Comparison of ENCODE assay signal across 9 mouse cellular contexts in genomic region chr19:29361468-29362130, GRCm38 (mm10). TPM values are rescaled to one million over a fixed set of nuclear protein-coding genes. Genes with fewer than 3 reads are reported as not detected.
A peak's percentile ranks its signal among the peaks of the same experiment; 100 is the strongest.
DNase-seq lines count a peak whose midpoint lies in the region; ATAC-seq lines count a peak whose summit lies in the region.
"Had no signal": no experiment of that assay in that cellular context is flagged by ENCODE, and none has a peak within 500 bp of the region (broad histone marks: within the 10 kb centered on the region; RNA-seq: fewer than 3 reads in every experiment).

No protein-coding gene starts in this region.

- no peaks in the 10 kb centered on the region for H3K27me3 ChIP-seq in heart, embryonic 13.5 days (replicated peaks)
- H3K27me3 ChIP-seq in liver, embryonic 13.5 days = no peaks in the 10 kb centered on the region
- H3K27me3 ChIP-seq in stomach, embryonic 16.5 days (ENCODE audit: control insufficient read depth, insufficient read depth, low read length) = no peaks in the 10 kb centered on the region

- H3K4me2 ChIP-seq in heart, embryonic 13.5 days = peak overlapping the region; percentile 72
- peak overlapping the region; percentile 89 for H3K4me2 ChIP-seq in liver, embryonic 13.5 days
- peak overlapping the region; percentile 83 for H3K4me2 ChIP-seq in stomach, embryonic 16.5 days (ENCODE audit: low read depth, low read length)

- peak overlapping the region; percentile 83 for H3K9ac ChIP-seq in heart, embryonic 13.5 days
- H3K9ac ChIP-seq in liver, embryonic 13.5 days = peak overlapping the region; percentile 82
- peak overlapping the region; percentile 83 for H3K9ac ChIP-seq in stomach, embryonic 16.5 days (ENCODE audit: low read length)

- peak overlapping the region; percentile 60 for H3K4me3 ChIP-seq in heart, embryonic 13.5 days
- H3K4me3 ChIP-seq in liver, embryonic 13.5 days (replicated peaks) = peak overlapping the region; percentile 74
- peak overlapping the region; percentile 78 for H3K4me3 ChIP-seq in stomach, embryonic 16.5 days (replicated peaks; ENCODE audit: low read length)

- peaks cover 18% of the 10 kb centered on the region for H3K4me1 ChIP-seq in heart, embryonic 13.5 days
- H3K4me1 ChIP-seq in liver, embryonic 13.5 days (replicated peaks) = peaks cover 39% of the 10 kb centered on the region
- H3K4me1 ChIP-seq in stomach, embryonic 16.5 days (ENCODE audit: control insufficient read depth, insufficient read depth, low read length) = peaks cover 15% of the 10 kb centered on the region

- H3K36me3 ChIP-seq in heart, embryonic 13.5 days = peaks cover 13% of the 10 kb centered on the region
- 0 out of 2 replicates have a peak, but pooled peaks cover 8% of the 10 kb centered on the region for H3K36me3 ChIP-seq in liver, embryonic 13.5 days
- no peaks in the 10 kb centered on the region for H3K36me3 ChIP-seq in stomach, embryonic 16.5 days (ENCODE audit: control insufficient read depth, insufficient read depth, low read length)

- no peaks in the 10 kb centered on the region for H3K9me3 ChIP-seq in heart, embryonic 13.5 days
- H3K9me3 ChIP-seq in liver, embryonic 13.5 days (replicated peaks) = no peaks in the 10 kb centered on the region
- no peaks in the 10 kb centered on the region for H3K9me3 ChIP-seq in stomach, embryonic 16.5 days (replicated peaks; ENCODE audit: control insufficient read depth, low read length)

- WGBS in heart, embryonic 13.5 days = 2% methylated on average over 33 of the region's 33 CpGs
- WGBS in liver, embryonic 13.5 days (ENCODE audit: insufficient replicate concordance) = 2% methylated on average over 33 of the region's 33 CpGs
- WGBS in stomach, embryonic 16.5 days = 3% methylated on average over 33 of the region's 33 CpGs

- DNase-seq in CD4-positive helper T cell, adult 2 months (ENCODE audit: low read depth, low spot score) = peak; percentile 93
- peak; percentile 86 for DNase-seq in brain, embryonic 18.5 days (ENCODE audit: low read depth, low spot score)
- peak; percentile 94 for DNase-seq in kidney, postnatal 14 days
- DNase-seq in liver, embryonic 13.5 days = peak; percentile 89
- peak; percentile 79 for DNase-seq in neural tube, embryonic 10.5 days (ENCODE audit: extremely low spot score, low spot score)

- peak; percentile 100 for ATAC-seq in erythroid progenitor cell, adult 5-6 weeks (replicated peaks; ENCODE audit: low FRiP score, poor library complexity, severe bottlenecking)
- peak; percentile 97 for ATAC-seq in heart, embryonic 13.5 days (ENCODE audit: extremely low read depth, insufficient number of reproducible peaks, low FRiP score, low TSS enrichment)
- ATAC-seq in liver, embryonic 13.5 days (ENCODE audit: low read depth) = peak; percentile 100
- ATAC-seq in stomach, embryonic 16.5 days (ENCODE audit: insufficient read depth, low FRiP score) = peak; percentile 99

- no peak overlapping the region for H3K27ac ChIP-seq in heart, embryonic 13.5 days (replicated peaks)
- peak overlapping the region; percentile 71; the same call in 1 of the 2 replicates for H3K27ac ChIP-seq in liver, embryonic 13.5 days
- peak overlapping the region; percentile 16; the same call in 1 of the 2 replicates for H3K27ac ChIP-seq in stomach, embryonic 16.5 days (ENCODE audit: low read length)

RNA-seq across cellular contexts. Expression of gene Plgrkt, which starts 5.6 kb away (rescaled TPM):
- total RNA-seq in erythroid progenitor cell, adult 5-6 weeks (2015; ENCODE audit: low replicate concordance) = 41.4 and 41.9 TPM in 2 replicates
- 6.6 and 15.0 TPM in 2 replicates for total RNA-seq in erythroid progenitor cell, adult 5-6 weeks (2017; ENCODE audit: low replicate concordance)
- polyA plus RNA-seq in heart, embryonic 13.5 days (2015; fragmentation: Nextera tagmentation; extraction: Ambion mirVana) = 41.2 and 46.5 TPM in 2 replicates
- polyA plus RNA-seq in liver, embryonic 13.5 days (2015; fragmentation: Nextera tagmentation; extraction: Ambion mirVana) = 32.8 and 38.5 TPM in 2 replicates
- 91.4 and 95.4 TPM in 2 replicates for polyA plus RNA-seq in stomach, embryonic 16.5 days (2015; fragmentation: Nextera tagmentation; extraction: Ambion mirVana)

RNA-seq across cellular contexts. Expression of gene Cd274, which starts 5.7 kb away (rescaled TPM):
- 2.9 and 3.8 TPM in 2 replicates for total RNA-seq in erythroid progenitor cell, adult 5-6 weeks (2015; ENCODE audit: low replicate concordance)
- 1.4 and 1.7 TPM in 2 replicates for total RNA-seq in erythroid progenitor cell, adult 5-6 weeks (2017; ENCODE audit: low replicate concordance)
- 0.18 and 0.28 TPM in 2 replicates for polyA plus RNA-seq in heart, embryonic 13.5 days (2015; fragmentation: Nextera tagmentation; extraction: Ambion mirVana)
- 0.16 and 0.31 TPM in 2 replicates for polyA plus RNA-seq in liver, embryonic 13.5 days (2015; fragmentation: Nextera tagmentation; extraction: Ambion mirVana)
- 0.28 and 0.45 TPM in 2 replicates for polyA plus RNA-seq in stomach, embryonic 16.5 days (2015; fragmentation: Nextera tagmentation; extraction: Ambion mirVana)

RNA-seq across cellular contexts. Expression of gene Rln1, which starts 27.1 kb away (rescaled TPM):
- total RNA-seq in erythroid progenitor cell, adult 5-6 weeks (2015; ENCODE audit: low replicate concordance) = not detected in 2 replicates
- not detected in 2 replicates for total RNA-seq in erythroid progenitor cell, adult 5-6 weeks (2017; ENCODE audit: low replicate concordance)
- 0.33 TPM in 1 of 2 replicates, not detected in the other for polyA plus RNA-seq in heart, embryonic 13.5 days (2015; fragmentation: Nextera tagmentation; extraction: Ambion mirVana)
- 0.15 TPM in 1 of 2 replicates, not detected in the other for polyA plus RNA-seq in liver, embryonic 13.5 days (2015; fragmentation: Nextera tagmentation; extraction: Ambion mirVana)
- polyA plus RNA-seq in stomach, embryonic 16.5 days (2015; fragmentation: Nextera tagmentation; extraction: Ambion mirVana) = 0.44 TPM in 1 of 2 replicates, not detected in the other
- polyA plus RNA-seq: gonadal fat pad, adult 2 months had no signal

RNA-seq across cellular contexts. Expression of gene Insl6, which starts 36.4 kb away (rescaled TPM):
- total RNA-seq in erythroid progenitor cell, adult 5-6 weeks (2015; ENCODE audit: low replicate concordance) = 3.4 TPM in 1 of 2 replicates, not detected in the other
- total RNA-seq in erythroid progenitor cell, adult 5-6 weeks (2017; ENCODE audit: low replicate concordance) = 6.9 TPM in 1 of 2 replicates, not detected in the other
- polyA plus RNA-seq in heart, embryonic 13.5 days (2015; fragmentation: Nextera tagmentation; extraction: Ambion mirVana) = 2.9 and 5.0 TPM in 2 replicates
- 0.65 and 1.1 TPM in 2 replicates for polyA plus RNA-seq in liver, embryonic 13.5 days (2015; fragmentation: Nextera tagmentation; extraction: Ambion mirVana)
- polyA plus RNA-seq in stomach, embryonic 16.5 days (2015; fragmentation: Nextera tagmentation; extraction: Ambion mirVana) = 4.8 and 8.8 TPM in 2 replicates

RNA-seq across cellular contexts. Expression of gene Pdcd1lg2, which starts 49.1 kb away (rescaled TPM):
- total RNA-seq in erythroid progenitor cell, adult 5-6 weeks (2015; ENCODE audit: low replicate concordance) = 4.0 TPM in 1 of 2 replicates, not detected in the other
- total RNA-seq in erythroid progenitor cell, adult 5-6 weeks (2017; ENCODE audit: low replicate concordance) = 1.0 TPM in 1 of 2 replicates, not detected in the other
- polyA plus RNA-seq in heart, embryonic 13.5 days (2015; fragmentation: Nextera tagmentation; extraction: Ambion mirVana) = not detected in 2 replicates
- polyA plus RNA-seq in liver, embryonic 13.5 days (2015; fragmentation: Nextera tagmentation; extraction: Ambion mirVana) = 0.06 TPM in 1 of 2 replicates, not detected in the other
- not detected in 2 replicates for polyA plus RNA-seq in stomach, embryonic 16.5 days (2015; fragmentation: Nextera tagmentation; extraction: Ambion mirVana)
- polyA plus RNA-seq: gonadal fat pad, adult 2 months had no signal
